Mouse (Mus musculus) kidney, adult 2 months (tissue): ENCODE measurements at regions not wholly inside any gene's neighbourhood (a gene's known extent, or its start where the extent isn't known, plus 50 kb on each side); places are given as distances from the start of the nearest gene placed in this dataset.

ENCODE experiments used
- CTCF ChIP-seq: fragments of 200-500 bp; conservative IDR thresholded peaks from 2 replicates; pipeline ENCODE4 v1.5.1; 2011; ENCODE audit warnings: low read depth, mild to moderate bottlenecking, control low read depth, low read length, moderate library complexity, mixed read lengths; ENCODE audit not compliant: insufficient read depth, insufficient read length
- POLR2A ChIP-seq: fragments of 200-500 bp; IDR thresholded peaks from one replicate; pipeline ENCODE4 v1.6.1; 2011; ENCODE audit warnings: low read depth, low read length, control low read depth

GRCm38 (mm10) chr17:48798196-48798595 is 134.0 kb upstream of the Lrfn2 start:
- TF ChIP-seq POLR2A, result no peak
- no peak for TF ChIP-seq CTCF
